Mouse (Mus musculus): ENCODE results near the gene Olfr561. TPM values are rescaled to one million over a fixed set of nuclear protein-coding genes. Genes with fewer than 3 reads are reported as not detected.

Olfr561 gene
- polyA plus RNA-seq (2012; rRNA removed), result not detected in 2 replicates

DNA sequence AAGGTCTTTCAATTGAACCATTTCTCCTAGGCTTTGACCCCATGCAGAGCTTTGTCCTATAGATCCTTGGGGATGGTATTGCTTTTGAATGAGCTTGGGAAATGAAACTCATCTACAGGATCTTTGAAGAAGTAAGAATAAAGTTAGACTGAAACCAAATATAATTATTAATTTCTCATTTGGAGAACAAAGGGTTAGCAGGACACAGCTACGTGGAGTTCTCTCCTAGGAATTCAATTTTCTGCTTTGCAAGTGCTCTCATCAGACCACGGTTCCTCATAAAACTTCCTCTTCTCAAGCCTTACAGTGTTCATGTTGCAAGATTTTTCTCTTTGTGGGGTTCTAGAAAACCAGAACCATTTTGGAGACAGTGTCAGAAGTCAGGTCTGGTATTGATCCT is at the start of gene Olfr561:
Gene Olfr561 (plus strand): TSS at position 301 of the 400 bp plus-strand sequence.
- Histone ChIP-seq H3K4me3 (ENCODE audit: control insufficient read depth, insufficient read depth, low read length) (no peak within 1 kb of the TSS), H3K27me3 (ENCODE audit: control insufficient read depth, insufficient read depth, low read length) (no peaks in the 10 kb centered on the region), H3K36me3 (ENCODE audit: control insufficient read depth, insufficient read depth, low read length) (no peaks in the 10 kb centered on the region), H3K27ac (ENCODE audit: control insufficient read depth, insufficient read depth, low read length) (no peak within 1 kb of the TSS), H3K4me1 (replicated peaks; ENCODE audit: control insufficient read depth, insufficient read depth, low read length) (no peaks in the 10 kb centered on the region)
- 17% methylated on average over 2 of the region's 2 CpGs for WGBS
- TF ChIP-seq POLR2A (IDR thresholded peaks at IDR 0.05; ENCODE audit: control insufficient read depth, extremely low read depth, insufficient read depth, low read length, poor library complexity) (no peak), CTCF (IDR thresholded peaks at IDR 0.05; ENCODE audit: borderline replicate concordance, control insufficient read depth, extremely low read depth, insufficient read depth, low read length, poor library complexity) (no peak)
- no peak for DNase-seq

- H3K36me3 ChIP-seq (ENCODE audit: control insufficient read depth, insufficient read depth, low read length), result no peaks in the 10 kb centered on the region
- H3K27me3 ChIP-seq (ENCODE audit: control insufficient read depth, insufficient read depth, low read length), result no peaks in the 10 kb centered on the region
- TF ChIP-seq POLR2A (IDR thresholded peaks at IDR 0.05; ENCODE audit: control insufficient read depth, extremely low read depth, insufficient read depth, low read length, poor library complexity) (no peak), CTCF (IDR thresholded peaks at IDR 0.05; ENCODE audit: borderline replicate concordance, control insufficient read depth, extremely low read depth, insufficient read depth, low read length, poor library complexity) (no peak)
- H3K27ac ChIP-seq (ENCODE audit: control insufficient read depth, insufficient read depth, low read length), result no peak within 1 kb of the TSS
- no peak for DNase-seq
- no peaks in the 10 kb centered on the region for H3K4me1 ChIP-seq (replicated peaks; ENCODE audit: control insufficient read depth, insufficient read depth, low read length)
- H3K4me3 ChIP-seq (ENCODE audit: control insufficient read depth, insufficient read depth, low read length), result no peak within 1 kb of the TSS
Observed at GRCm38 (mm10) chr7:102727391-102727790, 43.6 kb upstream of the Olfr561 start, which contains the start of gene Olfr559. Olfr559 (minus strand) TSS chr7:102727491.

GRCm38 (mm10) chr7:102733793-102734192 is 37.2 kb upstream of the Olfr561 start:
- TF ChIP-seq CTCF (IDR thresholded peaks at IDR 0.05; ENCODE audit: borderline replicate concordance, control insufficient read depth, extremely low read depth, insufficient read depth, low read length, poor library complexity), result no peak
- no peak for TF ChIP-seq POLR2A (IDR thresholded peaks at IDR 0.05; ENCODE audit: control insufficient read depth, extremely low read depth, insufficient read depth, low read length, poor library complexity)
- no peak overlapping the region for H3K4me3 ChIP-seq (ENCODE audit: control insufficient read depth, insufficient read depth, low read length)
- H3K27me3 ChIP-seq (ENCODE audit: control insufficient read depth, insufficient read depth, low read length), result no peaks in the 10 kb centered on the region
- 78% methylated on average over 1 of the region's 1 CpGs for WGBS
- H3K27ac ChIP-seq (ENCODE audit: control insufficient read depth, insufficient read depth, low read length), result no peak overlapping the region
- no peaks in the 10 kb centered on the region for H3K36me3 ChIP-seq (ENCODE audit: control insufficient read depth, insufficient read depth, low read length)
- H3K4me1 ChIP-seq (replicated peaks; ENCODE audit: control insufficient read depth, insufficient read depth, low read length), result no peaks in the 10 kb centered on the region
- no peak for DNase-seq

- H3K4me1 ChIP-seq (replicated peaks; ENCODE audit: control insufficient read depth, insufficient read depth, low read length), result no peaks in the 10 kb centered on the region
- H3K27me3 ChIP-seq (ENCODE audit: control insufficient read depth, insufficient read depth, low read length), result no peaks in the 10 kb centered on the region
- WGBS, result 72% methylated on average over 2 of the region's 2 CpGs
- H3K27ac ChIP-seq (ENCODE audit: control insufficient read depth, insufficient read depth, low read length), result no peak overlapping the region
- no peak overlapping the region for H3K4me3 ChIP-seq (ENCODE audit: control insufficient read depth, insufficient read depth, low read length)
- TF ChIP-seq CTCF (IDR thresholded peaks at IDR 0.05; ENCODE audit: borderline replicate concordance, control insufficient read depth, extremely low read depth, insufficient read depth, low read length, poor library complexity) (no peak), POLR2A (IDR thresholded peaks at IDR 0.05; ENCODE audit: control insufficient read depth, extremely low read depth, insufficient read depth, low read length, poor library complexity) (no peak)
- no peak for DNase-seq
- no peaks in the 10 kb centered on the region for H3K36me3 ChIP-seq (ENCODE audit: control insufficient read depth, insufficient read depth, low read length)
Observed at GRCm38 (mm10) chr7:102737705-102738104, 33.3 kb upstream of the Olfr561 start.

- DNase-seq, result no peak
- H3K4me3 ChIP-seq (ENCODE audit: control insufficient read depth, insufficient read depth, low read length), result no peak overlapping the region
- no peak overlapping the region for H3K27ac ChIP-seq (ENCODE audit: control insufficient read depth, insufficient read depth, low read length)
- TF ChIP-seq POLR2A (IDR thresholded peaks at IDR 0.05; ENCODE audit: control insufficient read depth, extremely low read depth, insufficient read depth, low read length, poor library complexity), result no peak
- no peak for TF ChIP-seq CTCF (IDR thresholded peaks at IDR 0.05; ENCODE audit: borderline replicate concordance, control insufficient read depth, extremely low read depth, insufficient read depth, low read length, poor library complexity)
- no peaks in the 10 kb centered on the region for H3K4me1 ChIP-seq (replicated peaks; ENCODE audit: control insufficient read depth, insufficient read depth, low read length)
- no peaks in the 10 kb centered on the region for H3K27me3 ChIP-seq (ENCODE audit: control insufficient read depth, insufficient read depth, low read length)
- WGBS, result 10% methylated on average over 1 of the region's 1 CpGs
- H3K36me3 ChIP-seq (ENCODE audit: control insufficient read depth, insufficient read depth, low read length), result no peaks in the 10 kb centered on the region
Observed at GRCm38 (mm10) chr7:102752086-102752485, 18.9 kb upstream of the Olfr561 start.

DNA sequence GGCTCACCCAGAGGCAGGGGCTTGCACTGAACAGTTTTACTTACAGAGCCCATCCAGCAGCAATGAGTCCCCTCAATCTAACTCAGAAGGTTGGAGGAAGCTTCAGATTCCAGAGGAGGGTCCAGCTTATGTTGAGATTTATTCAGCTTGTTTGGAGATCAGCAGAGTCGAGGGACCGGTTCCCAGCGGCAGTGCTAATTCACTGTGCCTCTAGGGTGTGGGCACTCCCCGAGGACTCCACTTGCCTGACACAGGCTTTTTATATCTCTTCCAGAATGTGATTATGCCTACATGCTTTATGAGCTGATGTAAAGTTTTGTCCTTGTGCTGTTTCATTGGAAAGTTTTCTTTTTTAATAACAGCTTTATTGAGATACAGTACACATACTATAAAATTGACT is 11.8 kb upstream of the Olfr561 start, which contains the start of the genes Olfr560 and Olfr78:
Gene Olfr560 (minus strand): TSS at position 101 of the 400 bp plus-strand sequence.
Gene Olfr78 (minus strand): TSS at position 206 of the 400 bp plus-strand sequence.
- 86% methylated on average over 4 of the region's 4 CpGs for WGBS
- no peak within 1 kb of the TSS for H3K27ac ChIP-seq (ENCODE audit: control insufficient read depth, insufficient read depth, low read length)
- no peaks in the 10 kb centered on the region for H3K36me3 ChIP-seq (ENCODE audit: control insufficient read depth, insufficient read depth, low read length)
- no peaks in the 10 kb centered on the region for H3K4me1 ChIP-seq (replicated peaks; ENCODE audit: control insufficient read depth, insufficient read depth, low read length)
- no peak for DNase-seq
- no peaks in the 10 kb centered on the region for H3K27me3 ChIP-seq (ENCODE audit: control insufficient read depth, insufficient read depth, low read length)
- TF ChIP-seq POLR2A (IDR thresholded peaks at IDR 0.05; ENCODE audit: control insufficient read depth, extremely low read depth, insufficient read depth, low read length, poor library complexity) (no peak), CTCF (IDR thresholded peaks at IDR 0.05; ENCODE audit: borderline replicate concordance, control insufficient read depth, extremely low read depth, insufficient read depth, low read length, poor library complexity) (no peak)
- no peak within 1 kb of the TSS for H3K4me3 ChIP-seq (ENCODE audit: control insufficient read depth, insufficient read depth, low read length)

- DNase-seq, result no peak
- Histone ChIP-seq H3K27ac (ENCODE audit: control insufficient read depth, insufficient read depth, low read length) (no peak within 1 kb of the TSS), H3K4me1 (replicated peaks; ENCODE audit: control insufficient read depth, insufficient read depth, low read length) (no peaks in the 10 kb centered on the region), H3K4me3 (ENCODE audit: control insufficient read depth, insufficient read depth, low read length) (no peak within 1 kb of the TSS), H3K27me3 (ENCODE audit: control insufficient read depth, insufficient read depth, low read length) (no peaks in the 10 kb centered on the region), H3K36me3 (ENCODE audit: control insufficient read depth, insufficient read depth, low read length) (no peaks in the 10 kb centered on the region)
- TF ChIP-seq POLR2A (IDR thresholded peaks at IDR 0.05; ENCODE audit: control insufficient read depth, extremely low read depth, insufficient read depth, low read length, poor library complexity), result no peak
- TF ChIP-seq CTCF (IDR thresholded peaks at IDR 0.05; ENCODE audit: borderline replicate concordance, control insufficient read depth, extremely low read depth, insufficient read depth, low read length, poor library complexity), result no peak
Observed at GRCm38 (mm10) chr7:102803180-102803579, 32.2 kb downstream of the Olfr561 start, which contains the start of gene Olfr564. Olfr564 (plus strand) TSS chr7:102803480.

Other genes starting within 250 kb of the Olfr561 start
- not detected in 2 replicates for gene Olfr547, start 236.5 kb upstream of the Olfr561 start, polyA plus RNA-seq (2012; rRNA removed)
- gene Olfr548-ps1, start 230.3 kb upstream of the Olfr561 start, polyA plus RNA-seq (2012; rRNA removed), result not detected in 2 replicates
- gene Olfr549, start 221.4 kb upstream of the Olfr561 start, polyA plus RNA-seq (2012; rRNA removed), result not detected in 2 replicates
- 20.4 and 23.6 TPM in 2 replicates for gene Trim21, start 205.7 kb upstream of the Olfr561 start, polyA plus RNA-seq (2012; rRNA removed)
- 0.13 TPM in 1 of 2 replicates, not detected in the other for gene Olfr550, start 199.8 kb upstream of the Olfr561 start, polyA plus RNA-seq (2012; rRNA removed)
- gene Olfr551, start 179.3 kb upstream of the Olfr561 start, polyA plus RNA-seq (2012; rRNA removed), result not detected in 2 replicates
- gene Olfr552, start 173.5 kb upstream of the Olfr561 start, polyA plus RNA-seq (2012; rRNA removed), result not detected in 2 replicates
- not detected in 2 replicates for gene Olfr553, start 153.0 kb upstream of the Olfr561 start, polyA plus RNA-seq (2012; rRNA removed)
- gene Olfr554, start 132.8 kb upstream of the Olfr561 start, polyA plus RNA-seq (2012; rRNA removed), result not detected in 2 replicates
- not detected in 2 replicates for gene Olfr555, start 112.4 kb upstream of the Olfr561 start, polyA plus RNA-seq (2012; rRNA removed)
- not detected in 2 replicates for gene Olfr556, start 106.3 kb upstream of the Olfr561 start, polyA plus RNA-seq (2012; rRNA removed)
- 14.0 and 16.3 TPM in 2 replicates for gene Trim68, start 83.9 kb upstream of the Olfr561 start, polyA plus RNA-seq (2012; rRNA removed)
- not detected in 2 replicates for gene Olfr557, start 75.3 kb upstream of the Olfr561 start, polyA plus RNA-seq (2012; rRNA removed)
- 0.11 and 0.49 TPM in 2 replicates for gene Olfr558, start 69.0 kb upstream of the Olfr561 start, polyA plus RNA-seq (2012; rRNA removed)
- not detected in 2 replicates for gene Olfr33, start 52.2 kb upstream of the Olfr561 start, polyA plus RNA-seq (2012; rRNA removed)
- not detected in 2 replicates for gene Olfr559, start 43.7 kb upstream of the Olfr561 start, polyA plus RNA-seq (2012; rRNA removed)
- gene Olfr560, start 11.9 kb upstream of the Olfr561 start, polyA plus RNA-seq (2012; rRNA removed), result not detected in 2 replicates
- gene Olfr78, start 11.8 kb upstream of the Olfr561 start, polyA plus RNA-seq (2012; rRNA removed), result 0.29 and 0.32 TPM in 2 replicates
- gene Olfr564, start 32.3 kb downstream of the Olfr561 start, polyA plus RNA-seq (2012; rRNA removed), result not detected in 2 replicates
- gene Olfr566, start 87.5 kb downstream of the Olfr561 start, polyA plus RNA-seq (2012; rRNA removed), result not detected in 2 replicates
- gene Olfr568, start 105.9 kb downstream of the Olfr561 start, polyA plus RNA-seq (2012; rRNA removed), result not detected in 2 replicates
- not detected in 2 replicates for gene Olfr569, start 119.7 kb downstream of the Olfr561 start, polyA plus RNA-seq (2012; rRNA removed)
- not detected in 2 replicates for gene Olfr570, start 123.4 kb downstream of the Olfr561 start, polyA plus RNA-seq (2012; rRNA removed)
- gene Olfr571, start 146.3 kb downstream of the Olfr561 start, polyA plus RNA-seq (2012; rRNA removed), result not detected in 2 replicates
- not detected in 2 replicates for gene Olfr572, start 153.2 kb downstream of the Olfr561 start, polyA plus RNA-seq (2012; rRNA removed)
- gene Olfr573-ps1, start 171.4 kb downstream of the Olfr561 start, polyA plus RNA-seq (2012; rRNA removed), result not detected in 2 replicates
- not detected in 2 replicates for gene Olfr574, start 177.2 kb downstream of the Olfr561 start, polyA plus RNA-seq (2012; rRNA removed)
- gene Olfr575, start 187.6 kb downstream of the Olfr561 start, polyA plus RNA-seq (2012; rRNA removed), result not detected in 2 replicates
- not detected in 2 replicates for gene Olfr576, start 191.4 kb downstream of the Olfr561 start, polyA plus RNA-seq (2012; rRNA removed)
- not detected in 2 replicates for gene Olfr577, start 204.7 kb downstream of the Olfr561 start, polyA plus RNA-seq (2012; rRNA removed)
- not detected in 2 replicates for gene Olfr578, start 218.1 kb downstream of the Olfr561 start, polyA plus RNA-seq (2012; rRNA removed)